Mouse (Mus musculus): ENCODE measurements around the gene Ptprc.
A peak's percentile ranks its signal among the peaks of the same experiment; 100 is the strongest.

Gene Ptprc

DNA sequence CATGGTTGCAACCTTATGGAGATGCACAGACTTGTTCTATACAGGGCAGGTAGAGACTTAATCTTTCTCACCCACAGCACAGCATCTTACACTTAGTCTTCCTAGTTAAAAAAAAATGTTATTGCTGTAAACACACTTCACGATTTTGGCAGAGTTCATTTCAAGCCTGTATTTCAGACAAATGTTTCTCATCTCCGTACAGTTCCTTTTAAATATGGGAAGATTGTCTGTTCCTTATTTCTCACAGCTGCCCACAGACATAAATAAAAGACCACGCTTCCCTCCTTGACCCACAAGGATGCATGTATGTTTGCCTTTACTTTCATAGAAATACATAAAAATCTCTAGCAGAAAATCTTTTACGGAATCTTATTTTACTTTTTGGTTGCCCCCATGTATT, 22.4 kb downstream of the Ptprc start:
- no peak for DNase-seq (ENCODE audit: inconsistent ontology term)

DNA sequence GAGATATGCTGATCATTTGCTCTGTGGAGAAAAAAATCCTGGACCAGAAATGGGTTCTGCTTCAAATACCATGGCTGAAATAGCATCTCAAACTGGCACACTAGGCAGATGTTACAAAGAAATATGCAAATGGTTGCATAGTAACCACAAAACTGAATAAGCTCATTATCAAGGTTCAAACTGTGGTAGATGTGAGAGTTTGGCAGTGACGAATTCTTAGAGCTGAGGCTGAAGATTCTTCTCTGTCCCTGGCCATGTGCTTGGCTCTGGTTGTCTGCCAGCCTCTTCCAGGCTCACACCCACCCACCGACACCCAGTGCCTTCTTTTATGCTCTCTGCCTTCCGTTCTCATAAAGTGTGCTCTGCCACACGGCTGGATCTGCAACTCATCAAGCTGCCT, 26.7 kb downstream of the Ptprc start:
- DNase-seq (ENCODE audit: inconsistent ontology term) = peak; percentile 76

DNA sequence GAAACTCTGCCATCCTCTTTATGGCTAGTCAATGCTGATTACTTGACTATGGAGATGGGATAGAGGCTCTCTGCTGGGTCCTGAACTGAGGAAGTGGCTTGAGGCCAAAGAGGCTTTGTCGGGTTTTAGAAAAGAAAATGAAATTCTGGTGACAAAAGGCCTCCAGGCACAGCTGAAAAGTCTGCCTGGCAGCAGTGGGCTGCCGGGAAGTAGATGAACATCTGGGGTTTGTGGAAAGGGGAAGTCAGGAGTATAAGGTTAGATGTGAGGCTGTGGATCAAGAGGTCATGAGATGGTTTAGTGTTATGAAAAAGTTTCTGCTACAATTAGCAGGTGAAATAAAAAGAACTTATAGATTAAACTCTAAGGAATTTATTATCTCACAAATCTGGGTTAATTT, 29.9 kb downstream of the Ptprc start:
- no peak for DNase-seq (ENCODE audit: inconsistent ontology term)

DNA sequence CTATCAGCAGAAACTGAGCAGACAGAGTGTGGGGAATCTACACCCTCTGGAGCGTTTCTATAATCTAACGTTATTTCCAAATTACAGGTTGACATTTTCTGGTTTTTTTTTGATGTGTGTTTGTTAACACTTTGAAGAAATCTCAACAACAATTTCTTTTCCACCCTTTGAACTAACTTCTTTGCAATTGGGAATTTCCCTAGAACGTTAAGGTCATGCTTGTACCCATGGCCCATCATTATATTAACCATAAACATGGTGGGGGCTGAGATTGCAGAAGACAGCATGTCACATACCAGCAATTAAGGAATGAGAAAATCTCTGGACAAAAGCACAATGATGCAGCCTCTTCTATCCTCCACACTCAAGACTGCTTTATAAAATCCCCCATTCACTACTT, 30.4 kb downstream of the Ptprc start:
- no peak for DNase-seq (ENCODE audit: inconsistent ontology term)

DNA sequence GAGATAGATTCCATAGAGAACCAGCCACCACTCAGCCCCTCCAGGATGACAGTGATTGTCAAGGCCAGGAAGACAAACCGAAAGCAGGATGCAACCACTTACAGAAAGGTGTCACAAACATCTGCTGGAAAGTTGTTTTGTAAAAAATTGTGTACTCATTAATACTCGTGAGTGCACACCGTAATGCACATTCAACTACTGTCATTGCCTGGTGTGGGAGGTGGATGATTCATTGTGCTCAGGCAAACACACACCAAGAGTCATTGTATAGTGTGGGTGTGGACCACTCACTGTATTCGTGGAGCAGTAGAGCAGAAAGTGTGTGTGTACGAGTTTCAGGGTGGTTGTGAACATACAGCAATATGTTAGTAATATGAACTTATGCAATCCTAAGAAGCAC, 31.1 kb downstream of the Ptprc start:
- no peak for DNase-seq (ENCODE audit: inconsistent ontology term)

DNA sequence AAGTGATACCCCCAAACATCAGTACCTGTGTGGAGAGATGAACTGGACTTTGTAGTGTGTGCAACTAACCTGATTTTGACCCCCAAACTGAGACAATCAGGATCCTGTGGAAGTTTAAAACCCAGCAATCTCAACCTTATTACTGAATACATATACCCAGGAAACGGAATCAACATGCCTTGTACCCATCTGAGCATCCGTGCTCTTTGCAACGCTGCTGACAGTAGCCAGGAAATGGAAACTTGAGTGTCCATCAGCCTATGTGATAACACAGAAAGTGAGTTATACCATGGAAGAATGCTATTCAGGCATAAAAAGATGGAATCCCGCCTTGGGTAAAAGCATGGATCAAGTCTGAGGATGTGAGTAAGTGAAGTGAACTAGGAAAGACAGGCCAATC, 34.7 kb downstream of the Ptprc start:
- no peak for DNase-seq (ENCODE audit: inconsistent ontology term)

DNA sequence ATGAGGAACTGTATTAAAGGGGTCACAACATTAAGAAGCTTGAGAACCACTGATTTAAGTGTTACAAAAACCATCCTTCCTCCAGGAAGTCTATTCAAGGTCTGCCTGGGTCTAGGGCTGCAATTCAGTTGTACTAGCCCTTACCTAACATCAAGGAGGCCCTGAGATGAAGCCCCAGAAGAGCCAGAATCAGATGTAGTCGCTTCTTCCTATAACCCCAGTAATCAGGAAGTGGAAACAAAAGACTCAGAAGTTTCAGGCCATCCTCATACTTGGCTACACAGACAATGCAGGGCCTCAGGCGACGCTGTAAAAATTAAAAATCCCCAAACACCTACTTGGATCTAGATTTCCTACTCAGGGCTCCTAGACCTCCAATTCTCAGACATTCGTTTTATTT, 37.8 kb downstream of the Ptprc start:
- DNase-seq (ENCODE audit: inconsistent ontology term) = no peak

DNA sequence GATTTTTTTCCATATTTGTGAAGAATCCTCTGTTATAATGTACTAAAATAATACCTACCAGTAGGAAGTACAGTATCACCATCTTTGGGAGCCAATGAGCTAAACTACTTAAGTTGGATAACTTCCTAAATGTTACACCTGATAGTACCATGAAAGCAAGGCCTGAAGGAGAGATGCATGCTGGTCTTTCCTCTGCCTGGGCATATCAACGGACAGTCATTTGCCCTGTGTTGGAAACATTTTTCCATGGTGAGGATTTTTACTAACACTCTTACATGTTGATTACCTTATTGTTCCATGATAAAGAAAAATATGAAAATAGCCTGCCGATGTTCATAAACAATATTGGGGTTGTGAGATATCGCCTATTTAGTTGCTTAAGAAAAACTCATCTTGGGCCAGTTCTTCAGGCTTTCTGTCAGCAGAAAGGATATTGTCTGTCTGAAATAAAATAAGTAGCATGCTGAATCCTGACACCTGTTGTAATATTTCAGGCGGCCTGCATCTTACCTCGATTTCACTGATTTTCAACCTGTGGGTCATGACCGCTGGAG, 38.4 kb downstream of the Ptprc start:
- DNase-seq (ENCODE audit: inconsistent ontology term) = no peak

DNA sequence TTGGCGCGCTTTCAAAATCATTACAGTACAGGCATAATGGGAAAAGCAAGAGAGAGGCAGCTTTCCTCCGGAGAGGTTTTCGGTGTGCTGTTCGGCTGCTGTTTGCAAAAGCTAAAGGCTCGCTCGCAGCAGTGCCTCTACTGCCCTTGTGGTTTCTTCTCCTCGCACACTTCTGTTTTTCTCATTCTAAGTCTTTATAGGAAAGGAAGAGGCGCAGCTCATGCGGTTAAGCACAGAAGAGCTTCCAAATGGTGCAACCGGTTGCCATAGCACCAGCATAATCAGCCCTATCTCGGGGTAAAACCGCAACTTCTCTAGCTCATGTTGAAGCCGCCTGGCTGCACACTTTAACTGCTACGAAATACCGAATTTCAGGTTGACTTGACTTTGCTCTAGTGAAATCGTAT, 39.1 kb downstream of the Ptprc start:
- peak; percentile 86 for DNase-seq (ENCODE audit: inconsistent ontology term)

DNA sequence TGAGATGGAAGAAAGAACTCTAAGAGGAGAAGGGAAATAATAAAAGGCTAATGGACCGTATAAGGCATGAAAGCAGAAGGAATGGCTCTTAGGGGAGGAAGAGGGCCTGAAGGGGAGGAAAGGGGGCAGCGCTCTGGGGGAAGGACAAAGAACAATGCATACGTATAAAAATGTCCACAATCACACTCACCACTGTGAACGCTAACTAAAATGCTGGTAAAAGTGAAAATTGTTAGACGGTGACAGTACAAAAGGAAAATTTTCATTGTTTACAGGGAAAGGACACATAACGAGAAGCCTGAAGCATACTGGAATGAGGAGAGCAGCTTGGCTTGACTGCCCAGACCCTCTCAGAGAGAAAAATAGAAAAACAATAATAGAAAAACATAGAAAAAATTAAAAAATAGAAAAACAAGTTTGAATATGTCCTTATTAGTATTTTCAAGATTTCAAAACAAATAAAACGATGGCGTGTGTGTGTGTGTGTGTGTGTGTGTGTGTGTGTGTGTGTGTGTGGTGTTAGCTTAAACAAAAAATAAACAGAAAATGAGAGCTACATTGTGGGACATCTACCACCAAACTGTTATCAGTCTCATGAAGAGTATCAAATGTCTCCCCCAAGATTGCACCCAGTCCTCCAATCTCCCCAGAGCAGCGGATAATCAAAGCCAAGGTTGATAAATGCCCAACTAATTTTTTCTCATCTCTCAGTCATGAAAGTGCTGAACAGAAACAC, 39.7 kb downstream of the Ptprc start:
- peak; percentile 52 for DNase-seq (ENCODE audit: inconsistent ontology term)

DNA sequence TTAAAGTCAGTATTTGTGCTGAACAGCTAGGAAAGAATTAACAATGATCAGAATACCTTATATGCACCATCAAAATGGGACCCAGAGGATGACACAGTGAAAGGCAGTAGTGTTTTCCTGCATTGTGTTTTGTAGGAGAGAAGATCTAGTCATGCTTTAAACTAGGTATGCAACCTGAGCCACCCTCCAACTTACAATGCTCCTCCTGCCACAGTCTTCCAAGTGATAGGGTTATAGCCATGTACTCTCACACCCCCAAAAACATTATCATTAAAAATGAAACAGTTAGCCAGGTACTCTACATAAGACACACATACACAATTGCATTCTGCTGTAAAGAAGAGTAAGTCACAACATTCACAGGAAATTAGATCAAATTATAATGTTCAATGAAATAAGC, 40.4 kb downstream of the Ptprc start:
- DNase-seq (ENCODE audit: inconsistent ontology term) = no peak

DNA sequence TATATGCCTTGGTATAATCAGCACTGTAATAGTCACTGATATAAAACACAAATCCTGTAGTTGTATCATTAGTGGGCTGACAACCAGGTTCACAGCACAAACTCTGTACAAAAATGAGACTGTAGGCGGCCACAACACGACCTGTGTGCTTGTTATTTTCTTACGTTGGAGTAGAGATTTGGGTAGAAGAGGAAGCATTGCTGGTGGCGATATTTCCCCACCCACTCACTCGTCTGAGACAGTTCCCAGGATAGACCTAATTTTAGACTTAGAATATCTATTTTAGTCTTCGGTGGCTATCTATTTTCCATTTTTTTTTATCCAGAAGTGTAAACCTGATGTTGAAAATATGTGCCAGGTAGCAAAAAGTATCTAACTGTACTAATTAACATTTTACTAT, 41.2 kb downstream of the Ptprc start:
- DNase-seq (ENCODE audit: inconsistent ontology term) = no peak

DNA sequence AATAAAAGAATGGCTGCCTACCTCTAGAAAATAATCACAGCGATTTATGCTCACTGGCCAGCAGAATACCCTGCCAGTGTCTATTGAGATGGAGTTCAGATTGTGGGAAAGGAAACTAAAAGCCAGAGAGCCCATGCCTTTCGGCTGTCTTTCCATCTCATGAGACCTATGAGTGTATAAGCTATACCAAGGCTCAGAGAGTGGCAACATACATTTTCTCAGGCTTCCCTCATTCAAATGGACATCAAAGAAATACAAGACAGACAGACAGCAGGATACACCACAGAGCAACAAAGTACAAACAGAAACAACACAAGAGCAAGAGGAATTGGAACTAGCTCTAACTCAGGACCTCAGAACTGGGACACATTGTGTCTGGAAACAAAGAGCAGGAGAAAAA, 43.8 kb downstream of the Ptprc start:
- DNase-seq (ENCODE audit: inconsistent ontology term) = no peak

DNA sequence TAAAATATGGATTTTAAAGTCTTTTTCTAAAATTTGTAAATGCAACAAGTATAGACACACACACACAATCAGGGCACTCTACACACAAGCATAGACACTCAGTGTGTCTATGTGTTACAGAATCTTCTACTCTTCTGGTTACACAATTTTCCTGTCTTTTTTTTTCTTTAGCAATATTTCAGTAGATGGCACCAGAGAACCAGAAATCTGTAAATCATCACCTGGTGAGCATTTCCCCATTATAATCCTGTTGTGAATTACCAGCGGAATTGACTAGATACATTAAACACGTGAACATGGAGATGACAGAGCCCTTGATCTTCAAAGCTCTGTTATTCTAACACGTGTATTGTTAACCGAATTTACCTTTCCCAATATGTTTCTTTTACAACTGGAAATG, 45.4 kb downstream of the Ptprc start:
- peak; percentile 24 for DNase-seq (ENCODE audit: inconsistent ontology term)

DNA sequence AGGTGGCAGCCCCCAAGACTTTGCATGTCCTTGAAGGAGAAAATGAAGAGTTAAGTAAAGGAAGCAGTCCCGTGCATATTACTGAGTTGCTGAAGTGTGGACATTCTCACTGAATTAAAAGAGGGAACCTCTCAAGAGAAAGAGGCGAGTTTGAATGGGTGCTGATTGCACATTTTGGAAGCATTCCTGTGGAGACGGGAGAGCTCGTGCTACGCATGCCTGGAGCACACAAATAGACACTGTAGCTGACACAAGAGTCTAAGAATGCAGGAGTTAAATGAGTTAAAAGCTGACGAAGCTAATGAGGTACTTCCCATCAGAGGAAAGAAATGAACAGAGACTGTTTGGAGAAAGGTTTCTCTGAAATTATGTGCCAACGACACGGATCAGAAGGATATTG, 48.7 kb downstream of the Ptprc start:
- DNase-seq (ENCODE audit: inconsistent ontology term) = peak; percentile 78

DNA sequence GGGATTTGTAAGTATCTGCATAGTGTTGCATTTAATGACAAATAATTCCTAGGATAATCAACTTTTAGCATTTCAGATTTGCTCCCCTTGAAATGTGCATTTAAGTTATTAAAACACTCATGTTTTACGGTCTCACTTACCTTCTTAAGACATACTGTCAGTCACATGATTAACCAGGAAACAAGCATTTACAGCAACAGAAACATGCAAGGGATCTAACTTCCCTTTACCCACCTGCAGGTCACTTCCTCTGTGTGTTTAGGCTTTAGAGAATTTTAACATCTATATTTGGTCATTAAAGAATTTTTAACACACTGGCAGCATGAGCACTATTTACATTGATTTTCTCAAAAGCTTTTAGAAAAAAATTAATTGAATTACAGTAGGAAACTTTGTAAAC, 50.2 kb downstream of the Ptprc start:
- no peak for DNase-seq (ENCODE audit: inconsistent ontology term)

DNA sequence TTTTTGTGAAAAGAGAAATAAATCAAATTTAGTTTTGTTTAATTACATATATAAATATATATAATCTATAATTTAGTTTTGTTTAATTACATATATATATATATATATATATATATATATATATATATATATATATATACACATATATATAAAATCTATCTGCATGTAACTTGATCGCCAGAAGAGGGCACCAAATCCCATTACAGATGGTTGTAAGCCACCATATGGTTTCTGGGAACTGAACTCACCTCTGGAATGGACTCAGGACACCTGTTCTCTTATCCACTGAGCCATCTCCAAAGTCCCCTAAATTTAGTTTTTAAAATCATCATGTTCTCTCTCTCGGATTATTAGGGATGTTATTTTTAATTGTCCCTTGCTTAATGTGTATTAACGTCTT, 51.6 kb downstream of the Ptprc start:
- no peak for DNase-seq (ENCODE audit: inconsistent ontology term)

DNA sequence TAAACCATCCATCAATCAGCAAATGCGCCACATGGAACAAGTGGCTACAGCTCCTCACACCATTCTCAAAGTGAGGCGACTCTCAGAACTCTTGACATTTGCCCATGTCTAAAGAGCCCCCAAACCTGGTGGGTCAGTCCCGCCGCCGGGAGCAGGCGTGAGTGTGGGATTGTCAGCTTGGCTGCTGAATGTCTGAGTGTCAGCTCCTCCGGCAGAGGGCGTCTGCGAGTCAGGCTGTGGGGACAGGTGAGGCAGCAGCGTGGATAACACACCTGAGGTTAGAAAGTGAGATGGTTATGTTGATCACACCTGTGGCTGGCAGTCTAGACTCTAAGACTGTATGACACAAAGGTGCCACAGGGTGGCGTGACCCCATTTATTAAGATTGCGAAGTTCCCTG, 55.6 kb downstream of the Ptprc start:
- no peak for DNase-seq (ENCODE audit: inconsistent ontology term)

DNA sequence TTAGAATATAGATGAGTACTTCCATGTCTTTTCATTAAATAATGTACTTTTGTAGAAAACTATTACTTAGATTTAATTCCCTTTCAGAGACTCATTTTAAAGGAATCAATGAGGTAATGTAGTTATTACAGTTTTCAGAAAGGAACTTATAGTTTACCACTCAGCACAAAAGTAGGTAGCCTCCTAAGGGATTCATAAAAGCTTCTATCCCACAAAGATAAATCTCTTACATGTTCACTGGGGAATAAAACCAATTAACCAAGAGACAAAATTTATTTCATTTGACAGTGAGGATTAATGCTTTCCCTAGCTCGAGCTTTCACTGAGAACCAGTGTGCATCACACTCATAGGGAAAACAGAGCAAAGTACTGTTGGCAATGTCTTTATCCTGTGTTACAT, 82.3 kb downstream of the Ptprc start:
- no peak for DNase-seq (ENCODE audit: inconsistent ontology term)

DNA sequence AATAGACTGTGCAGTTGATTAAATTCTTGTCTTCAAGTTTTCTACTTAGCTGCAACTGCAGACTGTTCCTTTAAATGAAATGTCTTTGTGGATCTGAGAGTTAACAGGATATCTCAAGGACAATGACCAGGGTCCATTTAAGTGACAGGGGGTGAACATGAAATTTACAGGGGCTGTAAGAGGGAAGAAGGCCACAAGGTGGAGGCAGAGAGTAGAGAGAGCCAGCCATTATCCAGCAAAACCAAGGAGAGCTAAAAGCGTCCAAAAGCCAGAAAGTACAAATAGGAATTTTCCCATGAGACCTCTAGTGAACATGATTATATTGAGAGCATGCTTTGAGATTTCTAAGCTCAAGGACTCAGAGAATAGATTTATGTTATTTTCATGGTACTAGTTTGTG, 89.7 kb downstream of the Ptprc start:
- DNase-seq (ENCODE audit: inconsistent ontology term) = peak; percentile 16

DNA sequence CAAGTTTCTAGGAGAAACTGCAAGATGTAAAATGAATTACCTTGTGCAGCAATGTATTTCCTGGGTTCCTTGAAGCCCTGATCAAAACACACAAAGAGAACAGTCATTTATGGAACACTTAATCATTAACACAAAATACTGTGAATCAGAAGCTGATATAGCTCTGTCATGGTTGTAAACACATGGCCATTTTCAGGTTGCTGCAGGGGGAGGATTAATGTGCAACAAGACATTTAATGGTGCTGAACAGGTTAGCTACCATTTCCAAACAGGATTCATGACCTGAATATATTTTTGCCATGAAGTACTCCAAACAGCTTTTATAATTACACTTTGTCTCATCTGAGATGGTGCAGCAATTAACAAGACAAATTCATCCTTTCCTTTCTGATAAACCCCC, 91.8 kb downstream of the Ptprc start:
- DNase-seq (ENCODE audit: inconsistent ontology term) = no peak

DNA sequence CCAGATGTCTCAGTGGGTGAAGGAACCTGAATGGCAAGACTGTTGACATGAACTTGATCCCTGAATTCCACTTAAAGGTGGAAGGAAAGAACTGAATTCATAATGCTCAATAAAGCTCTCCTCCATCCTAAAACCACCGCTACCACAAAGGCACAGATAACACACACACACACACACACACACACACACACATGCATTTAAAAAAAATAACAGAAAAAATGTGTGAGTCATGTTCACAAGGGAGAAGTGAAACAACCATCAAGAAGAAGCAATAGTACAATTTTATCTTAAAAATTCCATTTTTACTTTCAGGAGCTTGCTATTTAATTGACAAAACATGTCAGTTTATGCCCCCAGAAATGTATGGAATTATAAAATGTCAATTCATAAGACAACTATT, 95.2 kb downstream of the Ptprc start:
- DNase-seq (ENCODE audit: inconsistent ontology term) = no peak

DNA sequence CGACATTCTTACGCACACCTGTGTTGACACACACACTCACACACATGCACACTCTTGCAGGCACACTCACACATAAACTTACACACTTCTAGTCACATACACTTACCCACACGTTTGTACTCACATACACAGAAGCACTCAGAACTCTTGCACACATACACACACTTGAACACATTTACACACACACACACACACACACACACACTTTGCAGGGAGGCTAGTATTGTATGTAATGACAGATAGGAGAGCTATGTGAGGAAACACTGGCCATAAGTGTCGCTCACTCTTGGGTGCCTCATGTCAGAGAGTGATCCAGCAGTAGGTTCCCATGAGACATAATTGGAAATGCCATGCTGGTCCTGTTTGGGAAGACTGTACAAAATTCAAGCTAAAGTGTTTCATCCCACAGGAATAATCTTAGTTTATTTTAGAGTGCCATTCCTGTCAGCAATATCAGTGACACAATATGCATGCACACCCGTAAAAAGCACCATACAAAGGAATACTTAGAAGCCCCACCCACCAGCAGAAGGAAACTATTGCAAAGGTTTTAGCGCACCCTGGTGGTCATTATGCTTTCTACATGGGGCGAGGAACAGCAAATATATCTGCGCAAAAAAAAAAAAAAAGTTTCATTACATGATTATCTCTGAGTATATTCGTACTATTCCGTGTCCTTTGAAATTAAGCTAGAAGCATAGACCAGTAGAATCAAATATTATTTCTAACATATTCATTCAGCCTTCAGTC, 131.1 kb downstream of the Ptprc start:
- peak; percentile 79 for DNase-seq (ENCODE audit: inconsistent ontology term)
